Mouse (Mus musculus) testis, adult 2 months (tissue): ENCODE data around the gene Lepr.

Experiments
- CTCF ChIP-seq: fragments of 200-500 bp; IDR thresholded peaks from 2 replicates; pipeline ENCODE4 v1.5.1; 2012; ENCODE audit warnings: low read depth, mild to moderate bottlenecking, inconsistent platforms, low read length, moderate library complexity; ENCODE audit not compliant: control insufficient read depth, insufficient read depth, insufficient replicate concordance
- POLR2A ChIP-seq: fragments of 200-500 bp; IDR thresholded peaks from 2 replicates; pipeline ENCODE4 v1.6.1; 2012; ENCODE audit warnings: low read depth, mild to moderate bottlenecking, inconsistent platforms, low read length, moderate library complexity; ENCODE audit not compliant: control insufficient read depth

GRCm38 (mm10) chr4:101675726-101676125 lies 41.5 kb upstream of the Lepr start:
- TF ChIP-seq POLR2A (no peak), CTCF (no peak)
